Mouse (Mus musculus) right cerebral cortex, postnatal 4 days (tissue): Measurements from ENCODE around the gene AC161166.1.
A peak's percentile ranks its signal among the peaks of the same experiment; 100 is the strongest.
"Not testable (repeated sequence)": the region's sequence is repeated elsewhere in the genome, so short reads cannot be mapped to it uniquely, and the experiment has no call there.

Experiments
- DNase-seq: peaks from one replicate; pipeline ENCODE4 v3.0.0-alpha.2; 2022

The AC161166.1 gene

DNA sequence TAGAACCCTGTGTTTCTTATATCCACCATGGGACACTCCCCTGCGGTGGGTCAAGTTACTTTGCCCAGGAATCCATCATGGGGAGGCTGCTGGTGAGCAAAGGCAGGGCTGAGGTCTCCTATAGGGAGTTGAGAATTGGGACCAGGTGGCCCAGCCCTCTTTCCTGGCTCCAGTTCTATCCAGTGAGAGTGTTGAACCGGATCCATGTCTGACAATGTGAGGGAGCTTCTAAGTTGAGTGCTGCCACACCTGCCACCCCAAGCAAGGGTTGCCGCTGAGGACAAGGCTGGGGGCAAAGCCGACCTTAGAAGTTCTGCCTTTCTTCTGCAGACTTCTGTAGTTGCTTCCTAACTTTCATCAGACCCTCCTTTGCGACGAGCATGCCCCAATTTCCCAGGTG, 29.0 kb downstream of the AC161166.1 start:
- DNase-seq, result not testable (repeated sequence)

DNA sequence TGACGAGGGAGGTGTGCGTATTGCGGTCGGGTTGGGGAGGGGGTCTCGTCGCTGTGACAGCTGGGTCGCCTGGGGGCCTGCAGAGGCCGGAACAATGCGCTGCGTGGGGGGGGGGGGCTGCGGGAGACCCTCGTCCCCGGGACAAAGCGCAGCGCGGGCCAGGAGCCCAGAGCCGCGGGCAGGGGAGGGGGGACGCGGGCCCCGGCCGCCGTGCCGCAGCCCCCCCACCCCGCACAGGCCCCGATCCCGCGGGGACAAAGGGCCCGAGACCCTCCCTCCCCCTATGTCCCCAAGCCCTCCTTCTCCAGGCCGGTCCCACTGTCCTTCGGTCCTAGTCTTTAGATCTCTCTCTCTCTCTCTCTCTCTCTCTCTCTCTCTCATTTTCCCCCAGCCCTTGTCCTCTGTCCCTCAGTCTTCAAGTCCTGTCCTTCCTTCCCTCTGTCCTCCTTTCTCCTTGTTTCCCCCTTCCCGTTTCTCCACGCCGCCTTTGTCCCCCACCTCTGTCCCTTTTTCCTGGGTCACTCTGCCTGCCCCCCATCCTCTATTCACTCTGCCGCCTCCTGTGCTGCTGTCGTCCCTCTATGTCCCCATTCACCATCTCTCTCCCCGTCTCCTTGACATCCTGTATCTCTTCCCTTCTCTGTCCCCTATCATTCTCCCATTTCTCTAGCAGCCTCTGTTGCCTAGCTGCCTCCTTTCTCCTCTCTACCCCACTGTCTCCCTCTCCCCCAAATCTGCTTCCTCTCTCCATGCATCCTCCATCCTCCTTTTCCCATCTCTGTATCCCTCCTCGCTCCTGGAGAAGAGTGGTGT, 29.8 kb downstream of the AC161166.1 start:
- DNase-seq, result no peak

DNA sequence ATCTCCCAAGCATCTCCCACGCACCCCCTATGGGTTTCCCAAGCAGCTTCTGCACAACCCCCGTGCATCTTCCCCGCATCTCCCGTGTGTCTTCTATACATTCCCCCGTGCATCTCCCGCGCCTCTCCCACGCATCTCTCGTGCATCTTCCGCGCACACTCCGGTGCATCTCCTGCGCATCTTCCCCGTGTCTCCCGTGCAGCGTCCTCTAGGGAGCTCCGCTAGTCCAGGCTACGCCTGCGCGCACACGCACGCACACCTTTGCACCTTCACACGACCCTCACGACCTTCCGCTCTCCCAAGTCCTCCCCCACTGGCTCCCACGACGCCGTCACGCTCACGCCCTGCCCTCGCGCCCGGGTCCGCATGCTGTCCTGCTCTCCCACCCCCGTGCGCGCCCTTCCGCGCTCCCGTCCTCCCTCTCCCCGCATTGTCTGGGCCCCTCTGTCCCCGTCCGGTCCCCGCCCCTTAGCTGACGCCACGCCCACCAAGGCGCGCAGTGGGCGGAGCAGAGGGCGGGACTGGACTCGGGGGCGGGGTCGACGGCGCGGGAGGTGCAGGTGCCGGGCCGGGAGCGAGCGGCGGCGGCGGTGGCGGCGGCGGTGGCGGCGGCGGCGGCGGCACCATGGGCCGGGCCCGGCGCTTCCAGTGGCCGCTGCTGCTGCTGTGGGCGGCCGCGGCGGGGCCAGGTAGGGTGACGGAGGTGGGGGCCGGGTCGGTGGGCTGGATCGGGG, 30.6 kb downstream of the AC161166.1 start, which contains the start of gene Cadm4:
TSS of gene Cadm4 (plus strand) at position 550 of the 734 bp plus-strand sequence.
- DNase-seq, result peak; percentile 94

DNA sequence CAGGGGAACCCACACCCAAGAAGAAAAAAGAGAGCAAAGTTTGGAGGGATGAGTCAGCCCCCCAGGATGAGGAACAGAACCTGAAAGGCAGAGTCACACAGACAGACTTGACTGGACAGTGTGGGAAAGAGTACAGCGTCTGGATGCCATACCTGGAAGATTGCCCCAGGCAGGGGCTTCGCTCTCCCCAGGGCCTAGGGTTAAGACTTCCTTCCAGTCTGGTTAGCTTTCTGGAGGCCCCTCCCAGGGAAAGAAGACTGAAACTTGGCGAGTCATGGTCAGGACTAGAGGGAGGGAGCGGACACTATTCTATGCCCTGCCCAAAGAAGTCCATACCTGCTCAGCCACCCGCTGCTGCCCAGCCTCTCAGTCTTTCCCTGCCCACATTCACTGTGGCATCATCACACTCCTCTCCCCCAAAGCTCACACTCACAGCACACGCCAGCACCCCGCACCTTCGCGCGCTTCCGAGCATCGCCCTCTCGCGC, 31.2 kb downstream of the AC161166.1 start:
- no peak for DNase-seq

DNA sequence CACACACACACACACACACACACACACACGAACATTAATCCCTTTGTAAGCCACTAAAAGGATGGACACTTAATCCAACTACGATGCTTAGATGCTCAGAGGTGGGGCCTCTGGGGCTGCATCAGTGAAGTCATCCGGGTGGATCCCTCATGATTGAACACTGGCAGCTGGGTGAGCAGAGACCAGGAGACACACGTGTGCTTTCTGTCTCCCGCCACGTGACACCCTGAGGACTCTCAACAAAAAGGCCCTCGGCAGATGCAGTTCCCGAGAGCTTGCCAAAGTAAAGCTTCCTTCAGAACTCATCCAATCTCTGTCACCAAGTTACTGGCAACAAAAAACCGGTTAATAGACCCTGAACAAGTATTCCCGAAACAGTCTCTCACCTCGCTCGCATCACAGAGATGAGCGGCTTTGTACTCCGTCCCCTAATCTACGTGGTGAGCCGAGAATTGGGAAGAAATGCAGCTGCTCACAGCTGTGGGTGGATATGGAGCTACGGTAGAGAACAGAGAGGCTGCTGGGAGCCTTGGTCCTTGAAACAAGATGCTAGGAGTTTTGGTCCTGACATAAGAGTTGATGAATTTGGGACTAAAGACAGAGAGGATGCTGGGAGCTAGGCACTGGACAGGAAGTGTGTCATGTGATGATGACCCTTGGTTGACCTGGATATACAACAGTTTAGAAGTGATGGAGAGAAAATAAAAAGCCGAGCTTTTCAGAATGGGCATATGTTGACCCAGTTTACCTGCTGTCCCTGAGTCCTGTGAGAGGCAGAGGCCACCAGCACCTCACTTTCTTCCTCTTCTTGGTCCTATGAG, 31.9 kb downstream of the AC161166.1 start:
- DNase-seq, result no peak

DNA sequence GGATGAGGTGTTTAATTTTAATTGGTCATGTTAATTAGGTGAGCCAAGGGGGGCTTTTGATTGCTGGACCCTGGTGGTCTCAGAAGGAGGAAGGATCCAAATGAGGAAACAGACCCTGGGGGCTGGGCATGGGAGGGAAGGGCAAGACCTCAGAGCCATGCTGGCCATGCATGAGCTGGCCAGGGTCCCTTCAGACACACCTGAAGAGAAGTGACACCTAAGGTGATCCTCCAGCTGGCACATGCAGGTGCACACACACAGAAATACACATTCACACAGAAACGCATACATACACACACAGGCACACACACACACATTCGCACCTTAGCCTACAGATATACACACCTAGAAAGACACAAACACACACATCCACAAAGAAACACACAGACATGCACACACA, 32.6 kb downstream of the AC161166.1 start:
- no peak for DNase-seq

DNA sequence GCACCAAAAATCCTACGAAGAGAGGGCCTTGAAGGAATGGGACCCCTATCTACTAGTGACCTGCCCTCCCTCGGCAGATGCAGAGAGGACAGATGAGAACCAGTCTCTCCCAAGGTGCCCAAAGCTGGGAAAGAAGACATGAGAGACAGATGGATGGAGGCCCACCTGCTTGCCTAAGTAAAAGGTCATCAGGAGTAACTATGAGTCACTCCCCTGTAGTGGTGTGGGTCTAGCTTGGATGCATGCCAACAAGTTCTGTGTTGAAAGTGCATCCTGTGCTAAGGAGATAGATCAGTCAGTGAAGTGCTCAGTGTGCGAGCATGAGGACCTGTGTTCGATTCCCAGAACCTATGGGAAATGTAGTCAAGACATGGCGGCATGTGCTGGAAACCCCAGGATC, 33.3 kb downstream of the AC161166.1 start:
- DNase-seq, result no peak

DNA sequence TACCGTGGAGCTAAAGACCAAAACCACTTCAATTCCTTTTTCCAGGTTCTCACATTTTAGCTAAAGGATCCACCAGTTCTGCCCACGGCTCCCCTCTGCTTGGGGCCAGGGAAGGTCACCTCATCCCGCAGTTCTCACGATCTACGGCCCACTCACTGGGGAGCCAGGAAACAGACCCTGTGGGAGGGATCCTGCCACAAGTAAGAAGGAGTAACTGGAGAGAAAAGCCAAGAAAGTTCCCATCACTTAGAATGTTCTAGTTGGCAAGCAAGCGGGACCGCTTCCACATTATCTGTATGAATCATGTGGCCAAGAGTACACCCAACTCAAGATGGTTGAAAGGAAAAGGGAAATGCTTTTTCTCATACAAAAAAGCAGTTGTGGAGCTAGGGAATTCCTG, 35.4 kb downstream of the AC161166.1 start:
- DNase-seq, result no peak

DNA sequence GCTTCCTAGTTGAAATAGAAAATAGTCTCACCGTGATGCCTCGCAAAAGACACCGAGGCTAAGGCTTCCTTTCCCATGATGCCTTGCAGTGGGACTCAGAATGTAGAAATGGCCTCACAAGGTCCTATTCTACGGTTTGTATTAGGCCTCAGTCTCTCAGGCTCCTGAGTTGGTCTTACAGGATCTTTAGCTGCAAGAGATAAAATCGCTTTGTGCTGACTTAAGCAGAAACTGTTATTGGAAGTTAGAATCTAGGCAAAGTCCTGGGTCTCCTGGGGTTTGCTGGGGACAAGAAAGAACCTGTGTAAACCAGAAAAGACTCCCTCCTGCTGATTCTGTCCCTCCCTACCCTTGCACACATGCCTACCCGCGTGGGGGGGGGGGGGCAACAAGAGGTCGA, 35.9 kb downstream of the AC161166.1 start:
- no peak for DNase-seq

DNA sequence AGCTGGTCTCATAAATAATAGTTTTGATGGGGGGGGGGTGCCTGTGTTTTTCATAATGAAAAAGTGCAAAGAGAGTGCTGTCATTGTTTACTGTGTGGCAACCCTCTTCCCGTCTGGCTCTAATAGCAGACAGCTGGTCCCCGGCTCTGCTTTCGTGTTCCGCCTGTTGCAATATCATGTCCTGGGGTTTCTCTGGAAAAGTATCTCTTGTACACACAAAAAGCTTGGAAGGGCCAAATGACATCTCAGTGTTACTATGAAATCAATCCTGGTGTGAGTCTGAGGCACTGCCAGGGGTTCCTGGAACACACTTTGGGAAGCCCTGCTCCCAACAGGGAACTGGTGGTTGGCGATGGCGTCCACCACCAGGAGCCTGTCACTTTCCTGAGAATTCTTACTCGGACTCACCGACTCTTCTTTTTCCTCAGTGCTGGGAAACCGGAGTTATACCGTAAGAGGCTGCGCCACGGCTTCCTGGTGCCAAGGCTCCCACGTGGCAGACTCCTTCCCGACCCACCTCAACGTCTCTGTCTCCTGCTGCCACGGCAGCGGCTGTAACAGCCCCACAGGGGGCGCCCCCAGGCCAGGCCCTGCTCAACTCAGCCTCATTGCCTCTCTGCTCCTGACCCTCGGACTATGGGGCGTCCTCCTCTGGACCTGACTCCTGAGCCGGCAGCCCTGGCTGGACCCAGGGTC, 37.3 kb downstream of the AC161166.1 start:
- no peak for DNase-seq

DNA sequence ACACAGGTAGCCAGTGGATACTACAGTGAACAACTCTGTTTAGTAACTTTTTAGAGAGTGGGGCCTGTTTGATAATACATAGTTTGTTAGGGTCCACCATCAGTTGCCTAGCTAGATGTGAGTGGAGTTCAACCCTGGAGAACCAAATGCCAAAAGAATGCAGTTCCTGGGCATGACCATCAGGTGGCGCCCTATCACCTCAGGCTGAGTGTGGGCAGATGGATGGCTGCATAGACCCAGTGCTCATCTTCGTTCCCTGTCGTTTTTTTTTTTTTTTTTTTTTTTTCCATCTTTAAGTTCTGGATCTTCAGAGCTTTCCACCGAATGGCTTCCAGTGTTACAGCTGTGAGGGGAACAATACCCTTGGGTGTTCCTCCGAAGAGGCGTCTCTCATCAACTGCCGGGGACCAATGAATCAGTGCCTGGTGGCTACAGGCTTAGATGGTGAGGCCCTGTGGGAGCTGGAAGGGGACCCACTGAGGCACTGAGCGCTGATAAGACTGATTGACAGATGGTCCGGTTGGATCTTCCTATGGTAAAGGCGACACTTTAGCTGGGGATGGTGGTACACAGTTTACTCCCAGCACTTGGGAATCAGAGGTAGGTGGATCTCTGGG, 38.2 kb downstream of the AC161166.1 start:
- DNase-seq, result peak; percentile 57

DNA sequence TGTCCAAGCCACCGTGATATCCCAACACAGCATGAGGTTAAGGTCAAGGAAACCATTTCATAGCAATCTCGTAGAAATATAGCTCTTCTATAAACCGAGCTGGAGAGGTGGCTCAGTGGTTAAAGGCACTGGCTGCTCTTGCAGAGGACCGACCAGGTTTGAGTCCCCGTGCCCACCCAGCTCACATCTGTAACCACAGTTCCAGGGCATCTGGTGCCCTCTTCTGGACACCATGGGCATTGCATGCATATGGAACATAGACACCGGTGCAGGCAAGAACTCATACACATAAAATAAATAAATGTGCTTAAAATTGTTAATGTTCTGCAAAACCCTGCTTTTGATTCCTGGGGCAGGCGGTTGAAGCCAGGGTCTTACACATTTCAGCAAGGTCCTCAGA, 39.3 kb downstream of the AC161166.1 start:
- peak; percentile 32 for DNase-seq

DNA sequence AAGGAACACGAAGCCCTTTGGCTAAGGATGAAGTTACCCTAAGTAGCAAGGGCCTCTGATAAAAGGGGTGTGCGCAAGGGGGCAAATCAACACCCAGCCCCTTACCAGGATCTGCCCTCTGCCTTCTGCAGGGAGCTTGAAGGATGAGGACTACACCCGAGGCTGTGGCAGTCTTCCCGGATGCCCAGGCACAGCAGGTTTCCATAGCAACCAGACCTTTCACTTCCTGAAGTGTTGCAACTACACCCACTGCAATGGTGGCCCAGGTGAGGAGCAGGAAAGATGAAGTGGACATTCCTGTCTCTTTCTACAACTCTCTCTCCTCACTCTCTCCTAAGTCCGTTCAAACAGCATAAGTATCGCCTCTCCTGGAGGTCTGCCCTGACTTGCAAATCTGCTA, 39.8 kb downstream of the AC161166.1 start:
- DNase-seq, result no peak

DNA sequence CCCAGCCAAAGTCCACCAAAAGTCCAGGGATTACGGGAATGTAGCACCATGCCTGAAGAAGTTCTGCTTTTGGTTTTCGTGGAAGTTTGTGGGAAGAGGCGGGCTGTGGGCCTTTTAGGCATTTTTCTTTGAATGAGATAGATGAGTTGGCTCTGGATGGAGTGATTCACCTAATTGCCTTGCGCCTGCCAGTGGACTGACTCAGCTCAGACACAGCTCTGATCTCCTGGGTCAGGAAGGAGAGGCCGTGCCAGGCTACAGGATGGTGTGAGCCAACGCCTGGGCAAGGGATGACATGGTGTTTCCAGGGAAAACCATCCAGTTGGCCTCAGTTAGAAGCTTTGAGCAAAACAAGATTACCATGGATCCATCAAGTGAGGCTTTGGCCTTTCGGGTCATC, 41.9 kb downstream of the AC161166.1 start:
- no peak for DNase-seq

DNA sequence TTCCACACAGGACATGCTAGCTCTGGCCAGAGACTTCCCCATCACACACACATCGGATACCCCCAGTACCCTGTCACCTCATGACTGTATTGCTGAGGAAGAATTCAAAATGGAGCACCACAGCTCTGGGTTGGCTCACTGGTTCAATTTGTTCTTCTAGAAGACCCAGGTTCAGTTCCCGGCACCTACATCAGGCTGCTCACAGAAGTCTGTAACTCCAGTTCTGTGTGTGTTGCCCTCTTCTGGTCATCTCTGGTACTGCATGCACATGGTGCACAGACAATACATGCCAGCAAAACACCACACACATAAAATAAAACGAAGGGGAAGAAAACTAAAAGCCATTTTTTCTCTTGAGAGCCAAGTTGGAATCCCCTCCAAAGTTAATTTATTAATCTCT, 43.1 kb downstream of the AC161166.1 start:
- no peak for DNase-seq

DNA sequence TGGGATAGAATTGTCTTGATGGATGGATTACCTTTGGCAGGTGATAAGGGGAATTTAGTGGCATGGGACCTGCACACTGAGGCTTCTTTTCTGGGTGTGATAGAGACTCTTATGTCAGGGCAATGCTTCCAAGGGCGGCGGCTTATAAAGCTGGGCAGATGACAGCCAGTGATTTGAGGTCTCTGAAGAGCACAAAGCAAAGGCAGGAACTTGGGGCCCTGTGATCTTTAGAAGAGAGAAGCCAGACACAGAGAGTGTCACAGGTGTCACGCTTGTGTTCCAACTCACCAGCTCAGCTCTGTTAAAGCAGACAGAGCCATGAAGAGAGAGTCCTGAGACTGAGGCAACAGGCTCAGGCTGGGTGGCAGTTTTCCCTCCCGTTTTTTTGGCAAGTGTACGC, 44.4 kb downstream of the AC161166.1 start:
- DNase-seq, result no peak

DNA sequence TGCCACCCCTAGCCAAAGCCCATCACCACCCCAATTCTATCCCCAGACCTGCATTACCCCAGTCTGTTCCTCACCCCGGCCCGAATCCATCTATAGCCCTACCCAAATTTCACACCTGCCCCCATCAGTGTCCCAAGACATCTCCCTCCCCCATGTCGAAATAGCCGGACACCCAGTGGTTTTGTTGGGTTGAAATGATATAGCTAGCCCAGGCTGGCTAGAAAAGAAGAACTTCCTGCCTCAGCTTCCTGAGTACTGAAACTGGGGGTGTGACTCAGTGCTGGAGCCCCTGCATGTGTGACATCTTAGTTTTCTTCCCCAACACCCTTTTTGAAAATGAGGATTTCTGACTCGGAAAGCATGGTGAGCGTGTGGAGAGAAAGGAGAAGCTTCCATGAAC, 45.4 kb downstream of the AC161166.1 start:
- DNase-seq, result no peak

DNA sequence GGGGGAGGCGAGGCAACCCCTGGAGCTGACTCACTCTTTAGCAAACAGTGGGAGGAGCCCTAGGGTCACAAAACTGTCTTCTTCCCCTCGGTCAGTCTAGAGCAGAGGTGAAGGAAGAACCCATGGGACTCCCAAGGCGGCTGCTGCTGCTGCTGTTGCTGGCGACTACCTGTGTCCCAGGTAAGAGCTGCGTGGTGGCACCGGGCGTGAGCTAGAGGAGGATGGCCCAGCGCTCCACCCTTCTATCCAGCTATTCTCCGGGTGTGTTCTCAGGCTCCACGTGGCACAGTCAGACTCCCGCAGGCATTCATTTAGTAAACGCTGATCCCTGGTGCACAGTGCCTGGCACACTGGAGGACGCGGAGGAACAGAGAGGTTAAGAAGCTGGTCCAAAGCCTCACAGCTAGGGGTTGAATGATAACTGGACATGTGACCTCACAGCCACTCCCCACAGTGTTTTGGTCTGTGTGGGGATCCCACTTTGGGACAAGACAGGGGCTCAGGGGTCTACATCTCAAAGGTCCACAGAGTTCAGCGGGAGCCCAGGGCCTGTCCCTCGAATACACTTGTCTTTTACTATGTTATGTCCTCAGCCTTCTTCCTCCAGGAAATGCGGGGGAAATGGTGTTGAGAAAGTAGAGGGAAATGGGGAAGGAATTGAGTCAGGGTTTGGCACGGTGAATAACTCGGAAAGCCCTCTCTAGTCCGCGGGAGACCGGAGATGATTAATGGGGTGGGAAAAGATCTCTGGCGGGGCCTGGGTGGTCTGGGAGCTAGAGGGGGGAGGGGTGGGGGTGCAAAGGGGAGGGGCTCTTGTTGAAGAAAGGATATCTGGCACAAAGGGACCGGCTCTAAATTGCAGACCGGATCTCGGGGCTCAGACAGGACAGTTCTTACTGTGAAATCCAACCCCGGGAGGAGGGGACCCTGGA, 49.6 kb downstream of the AC161166.1 start, which contains the start of gene Plaur:
TSS of gene Plaur (plus strand) at position 97 of the 932 bp plus-strand sequence.
- no peak for DNase-seq

DNA sequence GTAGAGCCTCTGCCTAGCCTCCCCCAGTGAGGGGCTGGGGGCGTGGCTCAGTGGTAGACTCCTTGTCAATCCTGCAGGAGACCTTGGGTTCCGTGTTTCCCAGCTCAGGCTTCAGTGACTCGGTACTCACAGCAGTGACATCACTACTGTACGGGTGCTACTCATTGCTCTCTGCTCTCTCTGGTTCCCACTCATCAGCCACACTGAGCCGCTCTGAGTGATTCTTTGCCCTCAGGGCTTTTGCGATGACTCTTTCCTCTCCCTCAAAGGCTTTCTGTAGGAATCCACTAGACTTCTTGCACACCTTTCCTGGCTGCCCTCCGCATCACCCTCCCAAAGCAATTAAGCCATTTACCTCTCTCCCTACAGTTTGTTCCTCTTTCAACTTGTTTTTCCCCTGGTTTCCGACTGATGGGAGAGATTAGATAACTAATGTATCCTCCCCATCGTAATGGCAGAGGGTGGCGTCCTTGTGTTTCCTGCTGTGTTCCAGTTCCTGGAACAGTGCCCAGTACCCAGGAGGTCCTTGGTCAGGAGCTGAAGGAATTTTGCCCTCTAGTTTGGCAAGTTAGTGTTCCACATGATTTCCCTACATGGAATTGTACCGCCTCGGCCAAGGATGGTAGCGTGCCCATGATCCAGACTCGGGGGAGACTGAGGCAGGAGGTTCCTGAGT, 50.7 kb downstream of the AC161166.1 start:
- DNase-seq, result no peak
